In the genomic region with DNA sequence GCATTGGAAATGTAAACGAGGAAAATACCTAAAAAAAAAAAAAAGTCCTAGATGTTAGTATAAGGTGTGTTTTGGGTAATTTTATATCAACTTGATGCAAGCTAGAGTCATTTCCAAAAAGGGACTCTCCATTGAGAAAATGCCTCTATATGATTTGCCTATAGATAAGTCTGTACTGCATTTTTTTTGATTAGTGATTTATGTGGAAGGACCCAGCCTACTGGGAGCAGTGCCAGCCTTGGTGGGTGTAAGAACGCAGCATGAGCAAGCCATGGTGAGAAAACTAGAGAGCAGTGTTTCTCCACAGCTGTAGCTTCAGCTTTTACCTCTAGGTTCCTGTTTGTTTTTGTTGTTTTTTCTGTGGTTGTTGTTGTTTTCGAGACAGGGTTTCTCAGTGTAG, we compare ENCODE assay signal across 18 mouse cellular contexts. TPM values are rescaled to one million over a fixed set of nuclear protein-coding genes. Genes with fewer than 3 reads are reported as not detected.
"Had no signal": no experiment of that assay in that cellular context is flagged by ENCODE, and none has a peak within 500 bp of the region (broad histone marks: within the 10 kb centered on the region; RNA-seq: fewer than 3 reads in every experiment).

No protein-coding gene starts in this region.

- H3K27me3 ChIP-seq: intestine, embryonic 15.5 days; kidney, embryonic 15.5 days; liver, embryonic 13.5 days; midbrain, embryonic 12.5 days; midbrain, embryonic 15.5 days; neural tube, embryonic 12.5 days; neural tube, embryonic 15.5 days had no signal

- H3K27ac ChIP-seq: intestine, embryonic 15.5 days; kidney, embryonic 15.5 days; liver, embryonic 13.5 days; macrophage; midbrain, embryonic 12.5 days; midbrain, embryonic 15.5 days; neural tube, embryonic 12.5 days; neural tube, embryonic 15.5 days had no signal

- H3K4me1 ChIP-seq: intestine, embryonic 15.5 days; liver, embryonic 13.5 days; midbrain, embryonic 12.5 days; midbrain, embryonic 15.5 days; neural tube, embryonic 12.5 days; neural tube, embryonic 15.5 days had no signal

- H3K4me3 ChIP-seq: intestine, embryonic 15.5 days; kidney, embryonic 15.5 days; liver, embryonic 13.5 days; midbrain, embryonic 12.5 days; midbrain, embryonic 15.5 days; neural tube, embryonic 12.5 days; neural tube, embryonic 15.5 days had no signal

- DNase-seq: kidney, adult 11 months; kidney, adult 8-10 months; kidney, postnatal 10 days; liver, embryonic 13.5 days; lung, embryonic 14.5 days; spleen, adult 18-20 months; thymus, adult 18-20 months; thymus, postnatal 36 days had no signal

- H3K4me2 ChIP-seq: intestine, embryonic 15.5 days; kidney, embryonic 15.5 days; liver, embryonic 13.5 days; lung, embryonic 14.5 days; midbrain, embryonic 12.5 days; midbrain, embryonic 15.5 days; neural tube, embryonic 12.5 days; neural tube, embryonic 15.5 days had no signal

- ATAC-seq: intestine, embryonic 15.5 days; lung, postnatal 0 days; midbrain, embryonic 15.5 days had no signal

- H3K36me3 ChIP-seq: intestine, embryonic 15.5 days; kidney, embryonic 15.5 days; liver, embryonic 13.5 days; midbrain, embryonic 12.5 days; midbrain, embryonic 15.5 days; neural tube, embryonic 12.5 days; neural tube, embryonic 15.5 days had no signal

- H3K9me3 ChIP-seq: intestine, embryonic 15.5 days; kidney, embryonic 15.5 days; liver, embryonic 13.5 days; midbrain, embryonic 12.5 days; midbrain, embryonic 15.5 days; neural tube, embryonic 12.5 days; neural tube, embryonic 15.5 days had no signal

- H3K9ac ChIP-seq: intestine, embryonic 15.5 days; kidney, embryonic 15.5 days; liver, embryonic 13.5 days; lung, embryonic 14.5 days; midbrain, embryonic 12.5 days; midbrain, embryonic 15.5 days; neural tube, embryonic 12.5 days; neural tube, embryonic 15.5 days had no signal

RNA-seq across cellular contexts. Expression of gene Nxpe5, which starts 2.4 kb away (rescaled TPM):
- polyA plus RNA-seq: intestine, embryonic 15.5 days; kidney, embryonic 15.5 days; limb, embryonic 11.5 days; limb, embryonic 14.5 days; lung, embryonic 14.5 days; midbrain, embryonic 12.5 days; midbrain, embryonic 15.5 days; neural tube, embryonic 12.5 days; neural tube, embryonic 15.5 days had no signal
